Mouse (Mus musculus): Measurements from ENCODE around the gene Nedd4. TPM values are rescaled to one million over a fixed set of nuclear protein-coding genes. Genes with fewer than 3 reads are reported as not detected.
"Not testable (repeated sequence)": the region's sequence is repeated elsewhere in the genome, so short reads cannot be mapped to it uniquely, and the experiment has no call there.

The Nedd4 gene
- total RNA-seq, 2 experiments from 2014 or later = 343 to 345 TPM

DNA sequence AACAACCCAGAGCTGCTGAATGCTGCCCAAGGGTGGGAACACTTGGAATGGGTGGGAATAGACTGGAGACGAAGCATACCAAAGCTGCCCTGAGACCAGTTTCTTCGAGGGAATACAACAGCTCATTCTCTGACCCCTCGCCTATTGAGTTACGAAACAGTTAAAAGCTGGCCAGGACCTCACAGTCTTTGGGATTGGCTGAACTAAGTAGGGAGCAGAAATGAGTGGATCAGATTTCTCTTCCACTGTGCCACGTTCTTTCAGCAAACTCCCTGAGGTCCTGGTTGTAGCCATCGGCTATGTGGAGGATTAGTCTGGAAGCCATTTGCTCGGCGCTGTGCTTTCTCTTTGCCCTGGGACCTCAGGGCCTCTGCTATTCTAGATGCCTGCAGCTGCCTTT is 9.2 kb upstream of the Nedd4 start:
- peak; percentile 70 for DNase-seq

DNA sequence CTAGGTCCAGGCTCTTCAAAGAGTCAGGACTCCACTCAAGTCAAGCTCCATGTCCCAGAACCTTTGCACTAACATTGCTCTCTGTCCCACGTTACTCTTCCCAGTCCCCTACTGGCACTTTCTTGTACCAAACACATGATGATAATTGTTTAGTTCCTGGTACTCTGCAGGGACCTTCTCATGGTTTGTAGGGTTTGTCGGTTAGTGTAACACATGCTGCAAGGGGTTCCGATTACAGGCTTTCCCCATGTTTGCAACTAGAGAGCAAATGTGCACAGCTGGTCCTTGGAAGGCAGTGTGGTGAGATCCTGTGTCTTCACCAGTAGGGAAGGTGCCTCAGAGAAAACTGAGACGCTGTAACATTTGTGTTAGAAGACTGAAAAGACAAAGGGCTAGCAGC is 8.6 kb upstream of the Nedd4 start:
- DNase-seq = peak; percentile 27 to 51

DNA sequence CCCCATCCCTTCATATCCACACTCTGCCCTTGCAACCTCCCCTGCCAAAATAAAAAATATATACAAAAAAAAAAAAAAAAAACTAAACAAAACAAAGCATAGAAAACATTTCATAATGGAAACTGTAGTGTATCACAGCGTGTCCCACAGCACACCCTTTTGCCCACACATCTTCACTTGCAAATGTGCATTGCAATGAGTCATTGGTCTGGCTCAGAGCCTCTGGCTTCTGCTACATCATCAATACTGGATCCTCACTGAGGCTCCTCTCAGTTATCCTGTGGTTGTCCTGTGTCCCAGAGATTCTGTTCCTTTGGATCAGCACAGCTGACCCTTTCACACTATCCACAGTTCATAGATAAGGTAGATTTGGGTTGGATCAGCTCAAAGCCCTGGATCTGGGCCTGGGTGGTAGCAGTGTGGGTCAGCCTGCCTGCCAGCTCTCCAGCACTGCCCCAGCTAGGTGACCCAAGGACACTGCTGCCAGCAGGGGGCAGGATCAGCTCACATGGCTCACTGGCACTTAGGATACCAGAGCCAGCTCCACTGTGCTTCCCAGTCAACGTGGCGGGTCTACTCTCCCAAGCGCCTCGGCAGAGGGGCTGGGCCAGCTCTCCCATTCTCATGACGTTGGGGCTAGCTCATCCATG is 7.4 kb upstream of the Nedd4 start:
- DNase-seq = peak; percentile 66 to 80

DNA sequence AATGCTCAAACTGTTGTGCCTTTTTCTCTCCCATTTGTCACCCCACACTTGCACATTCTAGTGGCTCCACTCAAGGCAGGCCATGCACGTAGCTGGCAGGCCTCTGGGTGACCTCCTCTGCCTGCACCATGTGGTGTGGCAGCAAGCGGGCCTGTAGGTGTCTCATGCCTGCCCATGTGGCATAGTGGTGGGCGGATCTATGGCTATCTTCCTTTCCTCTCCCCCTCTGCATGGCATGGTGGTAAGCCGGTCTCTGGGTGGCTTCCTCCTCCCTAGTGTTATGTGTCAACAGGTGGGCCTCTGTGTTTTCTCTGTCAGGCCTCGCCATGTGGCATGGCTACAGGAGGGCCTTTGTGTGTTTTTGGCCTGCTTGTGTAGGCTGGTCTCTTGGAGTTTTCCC is 6.5 kb upstream of the Nedd4 start:
- no peak for DNase-seq

- no peak for DNase-seq
Measured at GRCm38 (mm10) chr9:72656491-72656890, 5.7 kb upstream of the Nedd4 start.

- no peak for DNase-seq
Measured at GRCm38 (mm10) chr9:72656940-72657339, 5.2 kb upstream of the Nedd4 start.

GRCm38 (mm10) chr9:72657694-72658093 is 4.5 kb upstream of the Nedd4 start:
- no peak for DNase-seq

- peak in 1 of 2 experiments; percentile 39 for DNase-seq
Measured at GRCm38 (mm10) chr9:72660139-72660538, 2.0 kb upstream of the Nedd4 start.

DNA sequence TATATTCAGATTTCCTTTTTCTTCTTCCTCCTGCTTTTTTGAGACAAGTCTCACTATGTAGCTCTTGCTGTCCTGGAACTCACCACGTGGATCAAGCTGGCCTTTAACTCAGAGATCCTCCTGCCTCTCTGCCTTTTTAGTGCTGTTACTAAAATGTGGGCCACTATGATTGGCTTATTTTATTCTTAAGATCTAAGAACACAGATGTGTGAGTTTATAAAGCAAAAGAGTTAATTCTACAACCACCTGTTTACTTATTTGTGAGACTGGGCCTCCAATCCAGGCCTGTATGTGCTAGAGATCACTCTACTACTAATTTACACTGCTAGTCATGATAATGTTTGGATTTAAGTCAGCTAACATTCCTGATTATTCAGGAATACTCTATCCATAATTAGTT is 1.2 kb upstream of the Nedd4 start:
- no peak for DNase-seq

DNA sequence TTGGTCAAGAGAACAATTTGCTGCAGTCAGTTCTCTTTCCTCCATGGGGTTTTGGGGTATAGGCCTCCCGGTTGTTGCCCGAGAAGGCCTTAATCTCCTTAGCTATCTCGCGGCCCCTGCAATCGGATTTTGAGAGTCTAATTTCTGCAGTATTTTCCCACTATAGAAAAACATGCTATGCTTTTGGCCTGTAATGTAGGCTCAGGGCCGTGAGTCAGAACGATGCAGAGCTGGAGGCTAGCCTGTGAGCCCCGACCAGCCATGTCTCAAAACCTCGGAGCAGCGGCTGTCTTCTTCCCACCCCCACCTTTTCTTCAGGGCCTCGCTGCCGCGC is 618 bp upstream of the Nedd4 start:
- DNase-seq = no peak

- peak; percentile 89 to 90 for DNase-seq
Measured at GRCm38 (mm10) chr9:72662691-72663533, 766 bp downstream of the Nedd4 start.

- no peak for DNase-seq
Measured at GRCm38 (mm10) chr9:72663534-72663918, 1.4 kb downstream of the Nedd4 start.

GRCm38 (mm10) chr9:72664409-72665351 is 2.5 kb downstream of the Nedd4 start:
- peak; percentile 44 to 49 for DNase-seq

DNA sequence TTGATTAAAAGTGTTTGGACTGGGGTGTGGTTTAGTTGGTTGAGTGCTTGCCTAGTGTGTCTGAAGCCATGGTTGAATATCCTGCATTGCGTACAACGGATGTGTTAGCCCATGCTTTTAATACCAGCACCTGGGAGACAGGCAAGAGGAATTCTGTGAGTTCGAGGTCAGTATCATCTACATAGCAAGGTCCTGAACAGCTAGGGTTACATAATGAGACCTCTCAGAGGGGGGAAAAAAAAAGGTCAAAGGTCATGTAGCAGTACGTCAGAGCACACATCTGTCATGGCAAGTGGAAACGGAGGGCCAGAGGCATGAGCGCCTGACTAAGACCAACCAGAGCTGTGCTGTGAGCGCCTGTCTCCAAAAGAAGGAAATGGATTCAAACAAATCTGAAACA is 3.4 kb downstream of the Nedd4 start:
- no peak for DNase-seq

DNA sequence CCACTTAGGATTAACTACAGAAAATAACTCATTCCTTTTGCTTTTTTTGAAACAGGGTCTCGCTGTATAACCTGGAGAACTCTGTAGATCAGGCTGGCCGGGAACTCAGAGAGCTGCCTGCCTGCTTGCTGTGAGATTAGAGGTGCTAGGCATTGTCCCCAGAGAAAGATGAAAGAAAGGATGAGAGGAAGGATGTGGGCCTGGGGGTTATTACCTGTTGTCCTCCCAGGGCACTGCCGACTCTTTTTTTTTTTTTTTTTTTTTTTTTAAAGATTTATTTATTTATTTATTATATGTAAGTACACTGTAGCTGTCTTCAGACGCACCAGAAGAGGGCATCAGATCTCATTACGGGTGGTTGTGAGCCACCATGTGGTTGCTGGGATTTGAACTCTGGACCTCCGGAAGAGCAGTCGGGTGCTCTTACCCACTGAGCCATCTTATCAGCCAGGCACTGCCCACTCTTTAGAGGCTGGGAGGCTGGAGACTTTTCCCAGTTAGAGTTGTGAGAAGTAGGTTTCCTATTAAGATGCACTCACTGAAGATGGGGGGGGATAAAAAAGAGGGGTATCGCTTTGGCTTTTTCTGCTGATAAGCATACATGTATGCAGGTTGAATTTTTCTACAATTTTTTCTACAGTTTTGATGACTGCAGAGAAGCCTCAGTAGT is 4.3 kb downstream of the Nedd4 start:
- DNase-seq = not testable (repeated sequence)

GRCm38 (mm10) chr9:72667126-72667525 is 5.0 kb downstream of the Nedd4 start:
- DNase-seq = no peak

- DNase-seq = no peak
Measured at GRCm38 (mm10) chr9:72669383-72669782, 7.2 kb downstream of the Nedd4 start.

DNA sequence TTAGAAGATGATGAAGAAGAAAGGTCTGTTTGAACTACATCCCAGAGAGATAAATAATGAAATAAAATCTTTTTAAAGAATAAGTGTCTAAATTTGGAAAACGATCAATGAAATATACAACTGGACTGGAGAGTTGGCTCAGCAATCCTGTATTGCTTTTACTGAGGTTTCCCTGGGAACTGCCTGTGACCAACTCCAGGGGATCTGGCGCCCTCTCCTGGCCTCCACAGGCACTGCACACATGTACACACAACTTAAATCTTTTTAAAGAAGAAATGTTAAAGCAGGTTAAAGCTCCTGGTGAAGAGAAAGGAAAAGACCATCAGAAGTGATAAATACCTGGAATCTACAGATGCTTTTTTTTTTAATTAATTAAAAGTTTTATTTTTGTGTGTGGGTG is 10.2 kb downstream of the Nedd4 start:
- DNase-seq = peak; percentile 75 to 92

DNA sequence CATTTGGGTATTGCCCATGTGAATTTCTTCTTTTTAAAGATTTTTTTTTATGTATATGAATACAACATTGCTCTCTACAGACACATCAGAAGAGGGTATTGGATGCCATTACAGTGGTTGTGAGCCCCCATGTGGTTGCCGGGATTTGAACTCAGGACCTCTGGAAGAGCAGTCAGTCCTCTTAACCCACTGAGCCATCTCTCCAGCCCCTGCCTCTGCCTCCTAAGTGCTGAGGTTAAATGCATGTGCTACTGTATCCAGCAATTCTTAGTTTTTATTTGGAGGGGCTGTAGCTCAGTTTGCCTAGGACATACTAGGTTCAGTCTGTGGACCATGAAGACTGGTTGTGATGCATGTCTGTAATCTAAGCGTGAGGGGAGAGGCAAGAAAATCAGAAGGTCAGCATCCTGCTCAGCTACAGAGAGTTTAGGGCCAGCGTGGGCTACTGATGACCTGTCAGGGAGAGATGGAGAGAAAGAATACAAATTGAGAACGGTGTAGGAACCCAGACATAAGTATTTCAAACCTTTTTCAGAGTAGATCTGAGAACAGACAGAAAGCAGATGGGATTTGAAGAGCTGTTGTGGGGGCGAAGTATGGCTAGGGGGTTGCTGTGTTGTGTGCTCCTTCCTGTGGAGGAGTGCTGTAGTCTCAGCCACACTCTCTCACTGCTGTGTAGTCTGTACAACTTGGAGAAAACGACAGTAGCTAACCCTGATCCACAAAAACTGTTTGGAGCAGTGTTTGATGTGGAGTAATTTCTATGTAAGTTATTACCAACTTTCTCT is 13.0 kb downstream of the Nedd4 start:
- DNase-seq = no peak

GRCm38 (mm10) chr9:72675745-72676200 is 13.6 kb downstream of the Nedd4 start:
- DNase-seq = no peak

DNA sequence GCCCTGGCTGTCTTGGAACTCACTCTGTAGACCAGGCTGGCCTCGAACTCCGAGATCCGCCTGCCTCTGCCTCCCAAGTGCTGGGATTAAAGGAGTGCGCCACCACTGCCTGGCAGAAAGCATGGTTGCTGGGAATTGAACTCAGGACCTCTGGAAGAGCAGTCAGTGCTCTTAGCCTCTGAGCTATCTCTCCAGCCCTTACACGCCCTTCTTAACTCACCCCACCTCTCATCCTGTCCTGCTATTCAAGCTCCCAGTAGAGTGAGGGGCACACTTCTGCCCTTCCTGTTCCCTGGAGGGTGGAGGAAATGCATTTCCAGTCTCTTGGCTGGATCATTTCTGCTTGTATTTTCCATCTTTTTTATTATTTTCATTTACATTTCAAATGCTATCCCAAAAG is 15.5 kb downstream of the Nedd4 start:
- DNase-seq = no peak
